In the genomic region with DNA sequence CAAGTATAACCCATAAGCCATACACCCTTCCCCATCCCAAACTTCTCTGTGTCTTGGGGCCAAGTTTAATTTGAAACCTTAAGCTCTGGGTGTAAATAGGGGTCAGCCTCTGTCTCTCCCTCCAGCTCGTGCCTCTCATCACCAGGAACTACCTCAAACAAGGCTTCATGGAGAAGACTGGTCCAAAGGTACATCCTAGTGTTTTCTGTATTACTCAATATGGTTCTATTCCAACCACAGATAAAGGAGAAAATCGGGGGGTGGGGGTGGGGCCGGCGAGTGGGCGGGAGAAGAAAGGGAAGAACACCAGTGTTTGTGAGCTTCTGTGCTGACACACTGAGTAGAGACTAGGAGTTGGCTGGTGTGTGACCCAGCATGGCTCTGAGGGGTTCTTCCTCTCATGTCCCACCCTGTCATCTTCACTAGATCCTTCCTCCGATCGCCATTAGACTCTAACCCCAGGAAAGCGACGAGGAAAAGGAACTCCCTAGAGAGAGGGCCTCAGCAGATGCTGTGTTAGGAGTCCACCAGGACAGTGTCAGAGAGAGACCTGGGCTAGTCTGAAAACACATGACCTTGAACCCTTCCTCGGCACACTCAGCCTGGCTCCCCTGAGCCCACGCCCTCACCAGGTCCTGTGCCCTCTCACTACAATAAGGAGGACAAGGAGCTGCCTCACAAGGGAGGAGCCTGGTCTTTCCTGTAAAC, we compare ENCODE assay signal across 27 mouse cellular contexts. TPM values are rescaled to one million over a fixed set of nuclear protein-coding genes. Genes with fewer than 3 reads are reported as not detected.
A peak's percentile ranks its signal among the peaks of the same experiment; 100 is the strongest.
DNase-seq lines count a peak whose midpoint lies in the region; ATAC-seq and TF ChIP-seq lines count a peak whose summit lies in the region.
"Had no signal": no experiment of that assay in that cellular context is flagged by ENCODE, and none has a peak within 500 bp of the region (broad histone marks: within the 10 kb centered on the region; RNA-seq: fewer than 3 reads in every experiment).

No protein-coding gene starts in this region.

- ATAC-seq in intestine, postnatal 0 days: peak; percentile 23
- ATAC-seq: forebrain, embryonic 16.5 days; hindbrain, postnatal 0 days had no signal

- H3K4me2 ChIP-seq in intestine, postnatal 0 days (replicated peaks; ENCODE audit: low read depth): no peak overlapping the region
- H3K4me2 ChIP-seq: embryonic facial prominence, embryonic 13.5 days; limb, embryonic 15.5 days; lung, embryonic 15.5 days; midbrain, embryonic 12.5 days; neural tube, embryonic 13.5 days had no signal

- DNase-seq in liver, adult 2 months (ENCODE audit: extremely low read depth, low read depth, low spot score): peak; percentile 89
- no peak for DNase-seq in liver
- peak; percentile 69 for DNase-seq in ES-CJ7 (ENCODE audit: low read depth, low spot score)
- DNase-seq in ZHBTc4 (ENCODE audit: low read depth, low spot score): peak; percentile 46
- no peak for DNase-seq in ovary, postnatal 14 days (ENCODE audit: low spot score)
- DNase-seq in layer of hippocampus, postnatal 25 days (ENCODE audit: extremely low spot score in 1 of 2, low spot score in 1 of 2): no peak
- DNase-seq in right cerebral cortex, adult 2 months (ENCODE audit: low spot score in 2 of 2): no peak
- DNase-seq: adrenal gland, postnatal 14 days; cerebellum, adult 18-20 months; cerebellum, postnatal 10 days; kidney, adult 18-20 months; kidney, postnatal 4 days; layer of hippocampus, postnatal 36 days; right cerebral cortex, postnatal 14 days had no signal

- H3K9ac ChIP-seq in liver, adult 2 months (ENCODE audit: low read depth, low read length): peak overlapping the region; percentile 65
- no peak overlapping the region for H3K9ac ChIP-seq in intestine, postnatal 0 days (ENCODE audit: low read depth, low read length)
- H3K9ac ChIP-seq: embryonic facial prominence, embryonic 13.5 days; limb, embryonic 15.5 days; lung, embryonic 15.5 days; midbrain, embryonic 12.5 days; neural tube, embryonic 13.5 days had no signal

- H3K4me1 ChIP-seq in liver, adult 2 months (ENCODE audit: control insufficient read depth, insufficient read depth, low read length): peaks cover 43% of the 10 kb centered on the region
- no peaks in the 10 kb centered on the region for H3K4me1 ChIP-seq in intestine, postnatal 0 days (replicated peaks; ENCODE audit: control insufficient read depth, insufficient read depth, low read length)
- H3K4me1 ChIP-seq: embryonic facial prominence, embryonic 13.5 days; limb, embryonic 10.5 days; limb, embryonic 15.5 days; lung, embryonic 15.5 days; midbrain, embryonic 12.5 days; neural tube, embryonic 13.5 days had no signal

- H3K36me3 ChIP-seq in liver, adult 2 months (ENCODE audit: control insufficient read depth, insufficient read depth, low read length): peaks cover 39% of the 10 kb centered on the region
- H3K36me3 ChIP-seq in intestine, postnatal 0 days (ENCODE audit: control insufficient read depth, insufficient read depth): no peaks in the 10 kb centered on the region
- H3K36me3 ChIP-seq: embryonic facial prominence, embryonic 13.5 days; limb, embryonic 10.5 days; limb, embryonic 15.5 days; lung, embryonic 15.5 days; midbrain, embryonic 12.5 days; neural tube, embryonic 13.5 days had no signal

- no peak overlapping the region for H3K4me3 ChIP-seq in liver, adult 2 months (ENCODE audit: insufficient read depth, low read depth, low read length)
- H3K4me3 ChIP-seq in intestine, postnatal 0 days (ENCODE audit: low read depth, low read length): no peak overlapping the region
- H3K4me3 ChIP-seq: embryonic facial prominence, embryonic 13.5 days; limb, embryonic 10.5 days; limb, embryonic 15.5 days; lung, embryonic 15.5 days; midbrain, embryonic 12.5 days; myocyte; neural tube, embryonic 13.5 days had no signal

- WGBS in liver, adult 2 months: 31% methylated on average over 11 of the region's 11 CpGs
- 54% methylated on average over 11 of the region's 11 CpGs for WGBS in intestine, postnatal 0 days

- H3K79me2 ChIP-seq in liver, adult 2 months (ENCODE audit: control insufficient read depth, insufficient read depth, low read length): no peaks in the 10 kb centered on the region

- no peaks in the 10 kb centered on the region for H3K9me3 ChIP-seq in intestine, postnatal 0 days (ENCODE audit: control insufficient read depth)
- H3K9me3 ChIP-seq: embryonic facial prominence, embryonic 13.5 days; limb, embryonic 10.5 days; limb, embryonic 15.5 days; lung, embryonic 15.5 days; megakaryocyte, embryonic 14.5 days; midbrain, embryonic 12.5 days; neural tube, embryonic 13.5 days had no signal

- H3K27me3 ChIP-seq in liver, adult 2 months (ENCODE audit: control insufficient read depth, insufficient read depth, low read length): no peaks in the 10 kb centered on the region
- no peaks in the 10 kb centered on the region for H3K27me3 ChIP-seq in intestine, postnatal 0 days (replicated peaks; ENCODE audit: control insufficient read depth, insufficient read depth, low read length)
- H3K27me3 ChIP-seq: CH12.LX; embryonic facial prominence, embryonic 13.5 days; limb, embryonic 15.5 days; lung, embryonic 15.5 days; midbrain, embryonic 12.5 days; neural tube, embryonic 13.5 days had no signal

- H3K27ac ChIP-seq in liver, adult 2 months (replicated peaks; ENCODE audit: insufficient read depth, low read depth, low read length): peak overlapping the region; percentile 82
- H3K27ac ChIP-seq in intestine, postnatal 0 days (ENCODE audit: low read depth, low read length): peak overlapping the region; percentile 57
- H3K27ac ChIP-seq: embryonic facial prominence, embryonic 13.5 days; hindbrain, postnatal 0 days; limb, embryonic 10.5 days; limb, embryonic 15.5 days; lung, embryonic 15.5 days; midbrain, embryonic 12.5 days; neural tube, embryonic 13.5 days had no signal

- TF ChIP-seq CTCF in liver, adult 2 months (IDR thresholded peaks at IDR 0.05; ENCODE audit: low read depth, low read length): no peak
- no peak for TF ChIP-seq CTCF in intestine, postnatal 0 days (IDR thresholded peaks at IDR 0.05; ENCODE audit: low read depth)

- no peak for TF ChIP-seq POLR2A in liver, adult 2 months (IDR thresholded peaks at IDR 0.05; ENCODE audit: extremely low read depth, insufficient read depth, low read length)

RNA-seq across cellular contexts. Expression of gene Rnf135, which starts 9.5 kb away (rescaled TPM):
- total RNA-seq in liver, adult 2 months (2014; rRNA removed): 6.1 and 6.6 TPM in 2 replicates
- polyA plus RNA-seq in liver, adult 2 months (2012; rRNA removed): 9.4 and 11.0 TPM in 2 replicates
- polyA plus RNA-seq in intestine, postnatal 0 days (2015; fragmentation: Nextera tagmentation; extraction: Ambion mirVana): 8.9 and 9.1 TPM in 2 replicates
- total RNA-seq in layer of hippocampus, postnatal 25 days (2021): 1 to 10 TPM; 3.5 to 3.9 TPM

RNA-seq across cellular contexts. Expression of gene Adap2, which starts 20.2 kb away (rescaled TPM):
- 32.1 and 33.4 TPM in 2 replicates for total RNA-seq in liver, adult 2 months (2014; rRNA removed)
- polyA plus RNA-seq in liver, adult 2 months (2012; rRNA removed): 23.6 and 27.3 TPM in 2 replicates
- 11.7 and 11.9 TPM in 2 replicates for polyA plus RNA-seq in intestine, postnatal 0 days (2015; fragmentation: Nextera tagmentation; extraction: Ambion mirVana)
- total RNA-seq in layer of hippocampus, postnatal 25 days (2021): 1 to 10 TPM; 7.0 to 7.4 TPM
- total RNA-seq: CH12.LX; common myeloid progenitor, adult 5-6 weeks had no signal

RNA-seq across cellular contexts. Expression of gene Tefm, which starts 32.1 kb away (rescaled TPM):
- 20.5 and 21.6 TPM in 2 replicates for total RNA-seq in liver, adult 2 months (2014; rRNA removed)
- polyA plus RNA-seq in liver, adult 2 months (2012; rRNA removed): 5.0 and 5.3 TPM in 2 replicates
- 15.0 and 16.3 TPM in 2 replicates for polyA plus RNA-seq in intestine, postnatal 0 days (2015; fragmentation: Nextera tagmentation; extraction: Ambion mirVana)
- total RNA-seq in layer of hippocampus, postnatal 25 days (2021): 10 to 100 TPM in 1 of 2 experiments, 1 to 10 TPM in 1; 9.2 to 10.8 TPM

RNA-seq across cellular contexts. Expression of gene Rhot1, which starts 34.7 kb away (rescaled TPM):
- total RNA-seq in liver, adult 2 months (2014; rRNA removed): 32.1 and 37.1 TPM in 2 replicates
- polyA plus RNA-seq in liver, adult 2 months (2012; rRNA removed): 8.4 and 8.9 TPM in 2 replicates
- polyA plus RNA-seq in intestine, postnatal 0 days (2015; fragmentation: Nextera tagmentation; extraction: Ambion mirVana): 20.7 and 21.3 TPM in 2 replicates
- total RNA-seq in layer of hippocampus, postnatal 25 days (2021): 10 to 100 TPM; 68.2 to 71.2 TPM

Comparison
In these comparisons a context has a peak if more than half of its experiments do, and no peak if none do; other contexts are left out.
1. DNase-seq: peak in liver, adult 2 months (single experiment), ES-CJ7 (single experiment) and ZHBTc4 (single experiment); none in liver (single experiment), ovary, postnatal 14 days (single experiment), layer of hippocampus, postnatal 25 days (0 of 2) and right cerebral cortex, adult 2 months (0 of 2).